Mouse (Mus musculus) myocyte (in vitro differentiated cells): Measurements from ENCODE around the gene Zfp513. TPM values are rescaled to one million over a fixed set of nuclear protein-coding genes. Genes with fewer than 3 reads are reported as not detected.
A peak's percentile ranks its signal among the peaks of the same experiment; 100 is the strongest.

ENCODE experiments used
- H3K27me3 ChIP-seq: one replicate; pipeline ENCODE4 v1.6.1; 2011; ENCODE audit not compliant: control insufficient read depth, insufficient read depth, insufficient read length
- H3K36me3 ChIP-seq: one replicate; pipeline ENCODE4 v1.6.1; 2011; ENCODE audit not compliant: control insufficient read depth, insufficient read depth
- H3K4me2 ChIP-seq: one replicate; pipeline ENCODE4 v1.6.1; 2011; ENCODE audit warnings: low read depth, control low read depth
- H3K4me3 ChIP-seq: one replicate; pipeline ENCODE4 v1.5.1; 2011; ENCODE audit warnings: mild to moderate bottlenecking, control low read depth, moderate library complexity
- H3K79me2 ChIP-seq: one replicate; pipeline ENCODE4 v1.6.1; 2011; ENCODE audit not compliant: control insufficient read depth, insufficient read depth
- H3ac ChIP-seq: one replicate; pipeline ENCODE4 v1.6.1; 2011; ENCODE audit not compliant: control insufficient read depth, insufficient read length
- CEBPB ChIP-seq: IDR thresholded peaks from 2 replicates; pipeline ENCODE4 v1.6.1; 2011; ENCODE audit warnings: mild to moderate bottlenecking, moderate library complexity; ENCODE audit not compliant: poor library complexity, insufficient read depth, severe bottlenecking
- E2F4 ChIP-seq: IDR thresholded peaks from one replicate; pipeline ENCODE4 v1.6.1; 2011; ENCODE audit warnings: mild to moderate bottlenecking, control low read depth, moderate library complexity; ENCODE audit not compliant: insufficient read depth
- MAX ChIP-seq: IDR thresholded peaks from one replicate; pipeline ENCODE4 v1.6.1; 2011; ENCODE audit warnings: low read depth, mild to moderate bottlenecking, control low read depth
- MYOD1 ChIP-seq, 3 experiments: IDR thresholded peaks; one replicate each; pipeline ENCODE4 v1.6.1; 2011; ENCODE audit warnings: control low read depth in 2 of 3, low read depth in 2 of 3, mild to moderate bottlenecking in 2 of 3, moderate library complexity in 1 of 3; ENCODE audit not compliant: insufficient read length in 2 of 3, control insufficient read depth in 1 of 3
- MYOG ChIP-seq, 3 experiments: IDR thresholded peaks; one replicate each; pipeline ENCODE4 v1.6.1; 2011; ENCODE audit warnings: control low read depth in 2 of 3, low read depth in 2 of 3, mild to moderate bottlenecking in 2 of 3; ENCODE audit not compliant: insufficient read length in 2 of 3, control insufficient read depth in 1 of 3, insufficient read depth in 1 of 3
- POLR2A ChIP-seq: IDR thresholded peaks from one replicate; pipeline ENCODE4 v1.6.1; 2011; ENCODE audit warnings: low read depth, mild to moderate bottlenecking, control low read depth, moderate library complexity; ENCODE audit not compliant: insufficient read length
- POLR2AphosphoS2 ChIP-seq: IDR thresholded peaks from one replicate; pipeline ENCODE4 v1.6.1; 2011; ENCODE audit warnings: low read depth, control low read depth; ENCODE audit not compliant: insufficient read length
- SRF ChIP-seq: IDR thresholded peaks from one replicate; pipeline ENCODE4 v1.6.1; 2011; ENCODE audit warnings: low read depth; ENCODE audit not compliant: control insufficient read depth, insufficient read length
- TCF12 ChIP-seq: IDR thresholded peaks from one replicate; pipeline ENCODE4 v1.6.1; 2011; ENCODE audit warnings: mild to moderate bottlenecking, control low read depth; ENCODE audit not compliant: poor library complexity, insufficient read depth, severe bottlenecking
- TCF3 ChIP-seq: IDR thresholded peaks from one replicate; pipeline ENCODE4 v1.6.1; 2011; ENCODE audit warnings: low read depth, control low read depth; ENCODE audit not compliant: insufficient read length
- USF1 ChIP-seq: IDR thresholded peaks from one replicate; pipeline ENCODE4 v1.6.1; 2011; ENCODE audit warnings: low read depth, mild to moderate bottlenecking, control low read depth, moderate library complexity
- polyA plus RNA-seq: library from polyadenylated mRNA; unstranded; fragments of >200 nt; fragmentation: generic; extraction: Trizol; gene quantifications from one replicate; pipeline ENCODE4 v1.2.1, GENCODE M21; 2012; ENCODE audit warnings: missing spikeins

The Zfp513 gene
- polyA plus RNA-seq, 1 experiment, result 25.6 TPM

GRCm38 (mm10) chr5:31196207-31196606, 5.9 kb downstream of the Zfp513 start:
- no peak for TF ChIP-seq TCF3
- no peak for TF ChIP-seq CEBPB
- peak; percentile 67 for TF ChIP-seq POLR2AphosphoS2
- TF ChIP-seq MYOD1 (IDR thresholded peaks at IDR 0.05; ENCODE audit: control insufficient read depth in 1 of 3, insufficient read length in 2 of 3, low read depth in 2 of 3), result no peak
- TF ChIP-seq TCF12, result no peak
- TF ChIP-seq POLR2A, result no peak
- Histone ChIP-seq H3K4me3 (no peak overlapping the region), H3K36me3 (peaks cover 41% of the 10 kb centered on the region), H3K4me2 (no peak overlapping the region), H3K79me2 (peaks cover 17% of the 10 kb centered on the region), H3ac (no peak overlapping the region), H3K27me3 (no peaks in the 10 kb centered on the region)

GRCm38 (mm10) chr5:31195671-31196070, 6.4 kb downstream of the Zfp513 start:
- H3ac ChIP-seq, result no peak overlapping the region
- TF ChIP-seq MYOD1 (IDR thresholded peaks at IDR 0.05; ENCODE audit: control insufficient read depth in 1 of 3, insufficient read length in 2 of 3, low read depth in 2 of 3) (no peak), POLR2A (no peak)
- peaks cover 12% of the 10 kb centered on the region for H3K79me2 ChIP-seq
- H3K27me3 ChIP-seq, result no peaks in the 10 kb centered on the region
- no peak overlapping the region for H3K4me3 ChIP-seq
- H3K36me3 ChIP-seq, result peaks cover 41% of the 10 kb centered on the region
- H3K4me2 ChIP-seq, result no peak overlapping the region

GRCm38 (mm10) chr5:31194486-31195485, 7.3 kb downstream of the Zfp513 start:
- TF ChIP-seq POLR2A (no peak), E2F4 (no peak), MYOD1 (IDR thresholded peaks at IDR 0.05; ENCODE audit: control insufficient read depth in 1 of 3, insufficient read length in 2 of 3, low read depth in 2 of 3) (no peak), CEBPB (no peak), MYOG (IDR thresholded peaks at IDR 0.05; ENCODE audit: control insufficient read depth in 1 of 3, insufficient read depth in 1 of 3, insufficient read length in 2 of 3, low read depth in 2 of 3) (no peak), TCF12 (no peak), MAX (no peak), POLR2AphosphoS2 (no peak)
- peak overlapping the region; percentile 85 for H3K4me2 ChIP-seq
- H3K79me2 ChIP-seq, result peaks cover 12% of the 10 kb centered on the region
- H3K27me3 ChIP-seq, result no peaks in the 10 kb centered on the region
- H3K4me3 ChIP-seq, result peak overlapping the region; percentile 95
- no peak overlapping the region for H3ac ChIP-seq
- H3K36me3 ChIP-seq, result peaks cover 37% of the 10 kb centered on the region

GRCm38 (mm10) chr5:31193631-31194281, 8.3 kb downstream of the Zfp513 start:
- peaks cover 12% of the 10 kb centered on the region for H3K79me2 ChIP-seq
- TF ChIP-seq MYOG (IDR thresholded peaks at IDR 0.05; ENCODE audit: control insufficient read depth in 1 of 3, insufficient read depth in 1 of 3, insufficient read length in 2 of 3, low read depth in 2 of 3) (no peak), E2F4 (no peak), SRF (no peak), MAX (no peak), USF1 (no peak), POLR2A (no peak), CEBPB (no peak), TCF12 (no peak), POLR2AphosphoS2 (no peak), MYOD1 (IDR thresholded peaks at IDR 0.05; ENCODE audit: control insufficient read depth in 1 of 3, insufficient read length in 2 of 3, low read depth in 2 of 3) (no peak), TCF3 (no peak)
- peak overlapping the region; percentile 62 for H3ac ChIP-seq
- peaks cover 27% of the 10 kb centered on the region for H3K36me3 ChIP-seq
- H3K27me3 ChIP-seq, result no peaks in the 10 kb centered on the region
- peak overlapping the region; percentile 95 for H3K4me3 ChIP-seq
- peak overlapping the region; percentile 85 for H3K4me2 ChIP-seq
